Mouse (Mus musculus): ENCODE results near the gene Lyrm1. TPM values are rescaled to one million over a fixed set of nuclear protein-coding genes. Genes with fewer than 3 reads are reported as not detected.
A peak's percentile ranks its signal among the peaks of the same experiment; 100 is the strongest.

Lyrm1 gene
- total and polyA plus RNA-seq, 3 experiments: 5.9 to 9.6 (median 9.1) TPM

DNA sequence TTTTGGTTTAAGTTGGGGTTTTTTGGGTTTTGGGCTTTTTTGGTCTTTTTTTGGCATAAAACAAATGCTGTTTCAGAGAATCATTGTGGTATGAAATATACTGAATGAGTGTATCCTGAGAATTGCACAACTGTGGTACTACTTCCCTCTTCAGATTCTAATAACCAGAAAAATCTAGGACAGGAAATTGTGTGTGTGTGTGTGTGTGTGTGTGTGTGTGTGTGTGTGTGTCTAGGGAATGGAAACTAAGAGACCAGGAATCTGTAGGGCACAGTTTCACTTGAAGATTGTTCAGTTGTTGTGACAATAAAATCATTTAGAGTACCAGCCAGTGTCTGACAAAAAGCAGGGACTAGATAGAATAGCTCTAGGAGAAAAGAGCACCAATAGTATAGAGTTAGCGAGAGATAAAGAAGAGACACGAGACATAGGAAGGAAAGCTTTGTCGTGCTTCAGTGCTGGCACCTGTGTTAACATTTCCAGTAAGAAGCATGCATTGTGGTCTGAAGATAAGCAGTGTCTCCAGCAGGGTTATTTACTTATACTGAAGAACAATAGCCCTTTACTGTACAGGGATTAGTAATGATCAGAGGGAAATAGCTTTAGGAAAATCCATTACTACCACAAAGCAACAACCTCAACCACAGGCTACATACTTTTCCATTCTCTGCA is 3.9 kb downstream of the Lyrm1 start:
- intact Hi-C loops (cut with DNase I): loop anchor here (5.0 kb wide), 1 partner anchor 63 kb away; no protein-coding TSS in a partner anchor
- no peaks in the 10 kb centered on the region for H3K27me3 ChIP-seq (ENCODE audit: control insufficient read depth, insufficient read depth, low read length)
- WGBS: 36% methylated on average over 3 of the region's 3 CpGs
- no peaks in the 10 kb centered on the region for H3K79me2 ChIP-seq (replicated peaks; ENCODE audit: control insufficient read depth, insufficient read depth, low read length)
- H3K36me3 ChIP-seq (ENCODE audit: control insufficient read depth, insufficient read depth, low read length): peaks cover 4% of the 10 kb centered on the region
- no peak for DNase-seq
- H3K9ac ChIP-seq (ENCODE audit: low read depth, low read length): no peak overlapping the region
- 0 out of 2 replicates have a peak, but pooled peaks cover 1% of the 10 kb centered on the region for H3K4me1 ChIP-seq (ENCODE audit: control insufficient read depth, insufficient read depth, low read length)
- H3K4me3 ChIP-seq: no peak overlapping the region
- TF ChIP-seq EP300 (IDR thresholded peaks at IDR 0.05; ENCODE audit: insufficient read depth, low read depth, low read length) (no peak), POLR2A (IDR thresholded peaks at IDR 0.05; ENCODE audit: insufficient read depth, low read depth, low read length) (no peak), CTCF (IDR thresholded peaks at IDR 0.05) (no peak)
- H3K27ac ChIP-seq: no peak overlapping the region

DNA sequence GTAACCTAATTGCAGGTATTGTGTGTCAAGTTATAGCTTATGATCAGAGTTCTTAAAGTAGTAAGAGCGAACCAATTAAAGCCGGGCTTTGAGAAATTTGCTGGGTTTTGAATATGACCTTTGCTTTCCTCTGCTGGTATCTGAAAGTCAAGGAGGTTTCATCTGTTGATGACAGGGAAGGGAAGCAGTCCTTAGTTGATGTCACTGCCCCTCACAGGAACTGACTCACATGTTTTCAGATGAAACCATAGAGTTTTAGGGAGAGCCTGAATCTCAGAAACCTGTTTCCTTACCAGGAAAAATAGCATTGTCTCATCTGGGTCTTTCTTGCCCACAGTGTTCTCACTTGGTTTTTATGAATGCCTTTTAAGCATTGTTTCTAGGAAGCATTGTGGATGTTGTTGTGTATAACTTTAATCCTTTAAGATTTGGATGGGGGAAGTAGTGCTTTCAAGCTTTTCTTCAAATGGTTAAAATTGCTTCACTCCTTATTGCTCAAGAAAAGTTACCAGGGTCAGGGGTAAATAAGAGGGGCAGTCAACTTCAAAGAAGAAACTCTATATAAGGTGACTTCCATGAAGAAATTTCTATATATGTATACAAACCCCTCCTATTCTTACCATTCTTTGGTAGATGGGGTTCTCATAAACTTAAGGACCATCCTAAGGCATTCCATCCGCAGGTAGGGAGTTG is 11.0 kb downstream of the Lyrm1 start:
- WGBS: 77% methylated on average over 3 of the region's 3 CpGs
- Histone ChIP-seq H3K79me2 (replicated peaks; ENCODE audit: control insufficient read depth, insufficient read depth, low read length) (no peaks in the 10 kb centered on the region), H3K36me3 (ENCODE audit: control insufficient read depth, insufficient read depth, low read length) (no peaks in the 10 kb centered on the region), H3K4me1 (ENCODE audit: control insufficient read depth, insufficient read depth, low read length) (no peaks in the 10 kb centered on the region), H3K9ac (ENCODE audit: low read depth, low read length) (no peak overlapping the region), H3K4me3 (no peak overlapping the region), H3K27ac (no peak overlapping the region), H3K27me3 (ENCODE audit: control insufficient read depth, insufficient read depth, low read length) (no peaks in the 10 kb centered on the region)
- TF ChIP-seq EP300 (IDR thresholded peaks at IDR 0.05; ENCODE audit: insufficient read depth, low read depth, low read length) (no peak), POLR2A (IDR thresholded peaks at IDR 0.05; ENCODE audit: insufficient read depth, low read depth, low read length) (no peak), CTCF (IDR thresholded peaks at IDR 0.05) (no peak)
- intact Hi-C loops (cut with DNase I): no loop called here
- no peak for DNase-seq

DNA sequence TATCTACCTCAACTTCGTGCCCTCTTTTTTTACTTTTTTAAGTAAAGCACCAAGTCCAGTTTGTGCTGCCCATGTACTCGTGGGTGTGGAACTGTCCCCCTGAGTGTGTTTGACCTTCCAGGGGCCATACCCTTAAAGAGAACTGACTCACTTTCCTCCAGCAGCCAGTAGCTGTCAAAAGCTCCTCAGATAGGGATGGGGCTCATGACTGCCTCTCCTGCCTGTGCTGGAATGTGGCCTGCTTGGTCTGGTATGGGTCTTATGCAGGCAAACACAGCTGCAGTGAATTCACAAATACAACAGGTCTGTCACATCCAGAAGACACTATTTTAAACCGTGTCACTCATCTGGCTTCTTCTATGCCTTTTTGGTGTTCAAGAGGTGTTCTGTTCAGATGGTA is 16.1 kb downstream of the Lyrm1 start:
- 57% methylated on average over 3 of the region's 3 CpGs for WGBS

DNA sequence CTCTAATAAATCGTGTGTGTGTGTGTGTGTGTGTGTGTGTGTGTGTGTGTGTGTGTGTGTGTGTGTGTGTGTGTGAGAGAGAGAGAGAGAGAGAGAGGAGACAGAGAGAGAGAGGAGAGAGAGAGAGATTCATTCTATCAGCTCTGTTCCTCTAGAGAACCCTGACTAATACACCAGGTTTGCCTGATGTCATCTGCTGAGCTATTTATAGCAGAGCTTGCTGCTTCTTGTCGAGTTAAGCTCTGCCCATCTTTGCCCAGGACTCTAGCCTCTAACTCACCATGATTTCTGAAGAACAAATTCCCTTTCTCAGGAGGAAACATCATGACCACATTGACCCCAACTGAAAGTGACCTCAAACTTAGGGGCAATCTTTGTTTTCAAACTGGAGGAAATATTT is 24.8 kb downstream of the Lyrm1 start:
- DNase-seq: no peak
- Histone ChIP-seq H3K79me2 (replicated peaks; ENCODE audit: control insufficient read depth, insufficient read depth, low read length) (no peaks in the 10 kb centered on the region), H3K27me3 (ENCODE audit: control insufficient read depth, insufficient read depth, low read length) (no peaks in the 10 kb centered on the region), H3K36me3 (ENCODE audit: control insufficient read depth, insufficient read depth, low read length) (no peaks in the 10 kb centered on the region; the same call in 1 of the 2 replicates), H3K9ac (ENCODE audit: low read depth, low read length) (no peak overlapping the region), H3K27ac (0 out of 2 replicates have a peak overlapping the region, but pooled peaks have one; percentile 3), H3K4me1 (ENCODE audit: control insufficient read depth, insufficient read depth, low read length) (no peaks in the 10 kb centered on the region), H3K4me3 (no peak overlapping the region)
- intact Hi-C loops (cut with DNase I): no loop called here
- 5% methylated on average over 2 of the region's 2 CpGs for WGBS
- TF ChIP-seq CTCF (IDR thresholded peaks at IDR 0.05): no peak
- TF ChIP-seq EP300 (IDR thresholded peaks at IDR 0.05; ENCODE audit: insufficient read depth, low read depth, low read length): no peak
- no peak for TF ChIP-seq POLR2A (IDR thresholded peaks at IDR 0.05; ENCODE audit: insufficient read depth, low read depth, low read length)

More for the DNA sequence above, 16.1 kb downstream of the Lyrm1 start:
- Histone ChIP-seq H3K9ac (ENCODE audit: low read depth, low read length) (no peak overlapping the region), H3K4me1 (ENCODE audit: control insufficient read depth, insufficient read depth, low read length) (no peaks in the 10 kb centered on the region), H3K4me3 (no peak overlapping the region), H3K27ac (no peak overlapping the region), H3K27me3 (ENCODE audit: control insufficient read depth, insufficient read depth, low read length) (no peaks in the 10 kb centered on the region), H3K79me2 (replicated peaks; ENCODE audit: control insufficient read depth, insufficient read depth, low read length) (no peaks in the 10 kb centered on the region), H3K36me3 (ENCODE audit: control insufficient read depth, insufficient read depth, low read length) (no peaks in the 10 kb centered on the region)
- TF ChIP-seq CTCF (IDR thresholded peaks at IDR 0.05) (no peak), EP300 (IDR thresholded peaks at IDR 0.05; ENCODE audit: insufficient read depth, low read depth, low read length) (no peak), POLR2A (IDR thresholded peaks at IDR 0.05; ENCODE audit: insufficient read depth, low read depth, low read length) (no peak)
- DNase-seq: no peak
- intact Hi-C loops (cut with DNase I): no loop called here

DNA sequence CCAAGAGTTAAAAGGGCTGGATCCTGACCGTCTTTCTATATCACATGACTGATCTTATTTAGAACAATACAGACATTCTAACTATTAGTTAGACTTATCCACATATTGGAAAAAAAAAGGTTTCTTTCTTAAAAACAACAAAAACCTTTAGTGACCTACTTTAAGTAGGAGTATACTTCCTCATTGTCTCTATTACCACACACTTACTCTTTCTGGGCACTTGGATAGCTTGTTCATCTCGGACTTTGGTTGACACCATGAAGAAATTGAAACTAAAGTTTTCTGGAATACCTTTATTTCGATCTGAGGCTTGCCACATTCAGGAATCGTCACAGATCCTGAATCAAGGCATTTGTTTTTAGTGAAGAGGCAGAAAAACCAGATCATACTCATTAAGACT is 25.4 kb downstream of the Lyrm1 start:
- Histone ChIP-seq H3K79me2 (replicated peaks; ENCODE audit: control insufficient read depth, insufficient read depth, low read length) (no peaks in the 10 kb centered on the region), H3K36me3 (ENCODE audit: control insufficient read depth, insufficient read depth, low read length) (no peaks in the 10 kb centered on the region; the same call in 1 of the 2 replicates), H3K4me1 (ENCODE audit: control insufficient read depth, insufficient read depth, low read length) (no peaks in the 10 kb centered on the region), H3K27me3 (ENCODE audit: control insufficient read depth, insufficient read depth, low read length) (no peaks in the 10 kb centered on the region), H3K27ac (0 out of 2 replicates have a peak overlapping the region, but pooled peaks have one; percentile 3), H3K4me3 (no peak overlapping the region), H3K9ac (ENCODE audit: low read depth, low read length) (no peak overlapping the region)
- intact Hi-C loops (cut with DNase I): no loop called here
- no peak for TF ChIP-seq CTCF (IDR thresholded peaks at IDR 0.05)
- no peak for TF ChIP-seq POLR2A (IDR thresholded peaks at IDR 0.05; ENCODE audit: insufficient read depth, low read depth, low read length)
- TF ChIP-seq EP300 (IDR thresholded peaks at IDR 0.05; ENCODE audit: insufficient read depth, low read depth, low read length): no peak
- DNase-seq: no peak
- 59% methylated on average over 4 of the region's 4 CpGs for WGBS

Measured in heart, adult 2 months (tissue).